Mouse (Mus musculus): ENCODE data around the gene Itgb6.

DNA sequence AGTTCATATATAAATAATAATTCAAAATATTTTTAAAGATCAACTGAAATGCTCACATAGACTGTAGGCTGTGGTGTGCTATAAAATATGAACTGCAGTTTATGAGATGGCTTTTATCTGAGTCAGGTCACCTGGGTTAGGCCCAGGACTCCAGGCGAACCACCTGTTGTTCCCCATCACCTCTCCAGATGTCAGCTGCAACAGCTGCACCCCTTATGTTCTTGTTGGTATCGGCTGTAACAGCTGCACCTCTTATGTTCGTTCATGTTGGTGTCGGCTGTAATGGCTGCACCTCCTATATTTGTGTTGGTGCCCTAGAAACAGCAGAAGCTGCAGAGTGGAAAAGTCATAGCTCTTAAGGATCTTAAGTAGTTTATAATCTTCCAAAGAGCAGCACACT, 12.1 kb downstream of the Itgb6 start:
- no peak for TF ChIP-seq GATA1 (IDR thresholded peaks at IDR 0.05; ENCODE audit: borderline replicate concordance, low read length)
- TF ChIP-seq FLI1 (IDR thresholded peaks at IDR 0.05; ENCODE audit: low read length): no peak

Measured in megakaryocyte, embryonic 14.5 days (primary cell).